Mouse (Mus musculus): ENCODE data around the gene Ocrl.

DNA sequence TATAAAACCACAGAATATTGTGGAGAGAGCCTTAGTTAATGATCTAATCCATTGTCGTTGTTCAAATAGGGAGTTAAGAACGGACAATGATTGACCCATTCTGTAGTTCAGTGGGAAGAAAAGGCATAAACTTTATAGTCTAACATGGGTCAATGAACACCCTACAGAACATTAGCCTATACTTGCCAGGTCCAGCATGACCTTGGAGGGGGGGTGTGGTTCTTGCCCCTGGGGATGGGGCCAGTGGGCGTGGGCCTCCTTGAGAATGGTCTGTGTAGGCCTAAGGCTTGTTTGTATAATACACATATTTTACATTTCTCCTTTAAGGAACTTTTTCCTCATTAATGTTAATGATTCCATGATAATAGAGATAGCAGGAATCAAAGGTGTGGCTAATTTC, 58.7 kb downstream of the Ocrl start:
- TF ChIP-seq POLR2A (IDR thresholded peaks at IDR 0.05; ENCODE audit: insufficient read length, low read depth): no peak
- TF ChIP-seq MAX (IDR thresholded peaks at IDR 0.05; ENCODE audit: low read depth): no peak
- TF ChIP-seq SRF (IDR thresholded peaks at IDR 0.05; ENCODE audit: control insufficient read depth, insufficient read length, low read depth): no peak
- no peak for TF ChIP-seq E2F4 (IDR thresholded peaks at IDR 0.05; ENCODE audit: insufficient read depth)
- TF ChIP-seq USF1 (IDR thresholded peaks at IDR 0.05; ENCODE audit: low read depth): no peak
- no peak for TF ChIP-seq CEBPB (IDR thresholded peaks at IDR 0.05; ENCODE audit: insufficient read depth, poor library complexity, severe bottlenecking)
- no peak for TF ChIP-seq TCF12 (IDR thresholded peaks at IDR 0.05; ENCODE audit: insufficient read depth, poor library complexity, severe bottlenecking)
- no peak for TF ChIP-seq POLR2AphosphoS2 (IDR thresholded peaks at IDR 0.05; ENCODE audit: insufficient read length, low read depth)
- no peak for TF ChIP-seq MYOD1 (IDR thresholded peaks at IDR 0.05; ENCODE audit: control insufficient read depth in 1 of 3, insufficient read length in 2 of 3, low read depth in 2 of 3)
- no peak for TF ChIP-seq MYOG (IDR thresholded peaks at IDR 0.05; ENCODE audit: control insufficient read depth in 1 of 3, insufficient read depth in 1 of 3, insufficient read length in 2 of 3, low read depth in 2 of 3)
- no peak for TF ChIP-seq REST (IDR thresholded peaks at IDR 0.05; ENCODE audit: insufficient read depth, insufficient read length)
